Mouse (Mus musculus): ENCODE measurements around the gene Sgms1.
"Not testable (repeated sequence)": the region's sequence is repeated elsewhere in the genome, so short reads cannot be mapped to it uniquely, and the experiment has no call there.

The Sgms1 gene

GRCm38 (mm10) chr19:32173522-32174184 is 215.9 kb downstream of the Sgms1 start:
- no peak for DNase-seq

- DNase-seq = peak; percentile 44
Measured at GRCm38 (mm10) chr19:32172511-32172981, 217.0 kb downstream of the Sgms1 start.

GRCm38 (mm10) chr19:32171981-32172380 is 217.5 kb downstream of the Sgms1 start:
- DNase-seq = no peak

GRCm38 (mm10) chr19:32169634-32170540 is 219.6 kb downstream of the Sgms1 start:
- peak; percentile 85 for DNase-seq

GRCm38 (mm10) chr19:32168031-32168430 is 221.5 kb downstream of the Sgms1 start:
- DNase-seq = peak; percentile 69

- DNase-seq = no peak
Measured at GRCm38 (mm10) chr19:32166823-32167605, 222.5 kb downstream of the Sgms1 start.

- DNase-seq = no peak
Measured at GRCm38 (mm10) chr19:32165711-32166110, 223.8 kb downstream of the Sgms1 start.

GRCm38 (mm10) chr19:32164128-32164527 is 225.4 kb downstream of the Sgms1 start:
- DNase-seq = no peak

- DNase-seq = no peak
Measured at GRCm38 (mm10) chr19:32159944-32160343, 229.6 kb downstream of the Sgms1 start.

GRCm38 (mm10) chr19:32159168-32159567 is 230.3 kb downstream of the Sgms1 start:
- DNase-seq = no peak

- DNase-seq = no peak
Measured at GRCm38 (mm10) chr19:32157045-32157444, 232.5 kb downstream of the Sgms1 start.

GRCm38 (mm10) chr19:32152529-32152928 is 237.0 kb downstream of the Sgms1 start:
- DNase-seq = no peak

- DNase-seq = no peak
Measured at GRCm38 (mm10) chr19:32148710-32149109, 240.8 kb downstream of the Sgms1 start.

- no peak for DNase-seq
Measured at GRCm38 (mm10) chr19:32142383-32142782, 247.1 kb downstream of the Sgms1 start.

- peak; percentile 64 for DNase-seq
Measured at GRCm38 (mm10) chr19:32138361-32139088, 251.0 kb downstream of the Sgms1 start.

- DNase-seq = no peak
Measured at GRCm38 (mm10) chr19:32137904-32138303, 251.6 kb downstream of the Sgms1 start.

GRCm38 (mm10) chr19:32136888-32137625 is 252.5 kb downstream of the Sgms1 start:
- DNase-seq = no peak

- DNase-seq = not testable (repeated sequence)
Measured at GRCm38 (mm10) chr19:32131707-32132488, 257.6 kb downstream of the Sgms1 start.

GRCm38 (mm10) chr19:32129281-32129680 is 260.2 kb downstream of the Sgms1 start:
- no peak for DNase-seq

GRCm38 (mm10) chr19:32127180-32127850 is 262.2 kb downstream of the Sgms1 start:
- DNase-seq = peak; percentile 42

Data from thymus, postnatal 14 days (tissue).